Mouse (Mus musculus): ENCODE measurements around the gene Trim80.

The Trim80 gene

GRCm38 (mm10) chr11:115439906-115440595 lies at the start of gene Trim80:
Trim80 (plus strand) TSS chr11:115440545.
- DNase-seq (ENCODE audit: low read depth, low spot score) = no peak

GRCm38 (mm10) chr11:115391358-115391757 lies 49.0 kb upstream of the Trim80 start:
- DNase-seq (ENCODE audit: low read depth, low spot score) = no peak

- DNase-seq (ENCODE audit: low read depth, low spot score) = no peak
Measured at GRCm38 (mm10) chr11:115393721-115394325, 46.5 kb upstream of the Trim80 start.

GRCm38 (mm10) chr11:115398085-115398484 lies 42.3 kb upstream of the Trim80 start:
- no peak for DNase-seq (ENCODE audit: low read depth, low spot score)

GRCm38 (mm10) chr11:115400126-115400525 lies 40.2 kb upstream of the Trim80 start:
- DNase-seq (ENCODE audit: low read depth, low spot score) = no peak

- no peak for DNase-seq (ENCODE audit: low read depth, low spot score)
Measured at GRCm38 (mm10) chr11:115400630-115401391, 39.5 kb upstream of the Trim80 start.

- DNase-seq (ENCODE audit: low read depth, low spot score) = peak; percentile 85
Measured at GRCm38 (mm10) chr11:115403338-115404124, 36.8 kb upstream of the Trim80 start, which contains the start of gene Mrpl58. Mrpl58 (plus strand) TSS chr11:115403752.

- DNase-seq (ENCODE audit: low read depth, low spot score) = no peak
Measured at GRCm38 (mm10) chr11:115405723-115406122, 34.6 kb upstream of the Trim80 start.

- no peak for DNase-seq (ENCODE audit: low read depth, low spot score)
Measured at GRCm38 (mm10) chr11:115406858-115407401, 33.4 kb upstream of the Trim80 start.

GRCm38 (mm10) chr11:115408266-115408920 lies 32.0 kb upstream of the Trim80 start:
- no peak for DNase-seq (ENCODE audit: low read depth, low spot score)

- no peak for DNase-seq (ENCODE audit: low read depth, low spot score)
Measured at GRCm38 (mm10) chr11:115409556-115409955, 30.8 kb upstream of the Trim80 start.

- peak; percentile 98 for DNase-seq (ENCODE audit: low read depth, low spot score)
Measured at GRCm38 (mm10) chr11:115419531-115420237, 20.7 kb upstream of the Trim80 start, which contains the start of the genes Atp5h and Kctd2. Atp5h (minus strand) TSS chr11:115419962. Kctd2 (plus strand) TSS chr11:115420128.

GRCm38 (mm10) chr11:115420336-115421190 lies 19.8 kb upstream of the Trim80 start:
- DNase-seq (ENCODE audit: low read depth, low spot score) = peak; percentile 45

- DNase-seq (ENCODE audit: low read depth, low spot score) = no peak
Measured at GRCm38 (mm10) chr11:115421328-115421727, 19.0 kb upstream of the Trim80 start.

- no peak for DNase-seq (ENCODE audit: low read depth, low spot score)
Measured at GRCm38 (mm10) chr11:115421972-115422371, 18.4 kb upstream of the Trim80 start.

GRCm38 (mm10) chr11:115423091-115423490 lies 17.3 kb upstream of the Trim80 start:
- no peak for DNase-seq (ENCODE audit: low read depth, low spot score)

GRCm38 (mm10) chr11:115424666-115425065 lies 15.7 kb upstream of the Trim80 start:
- no peak for DNase-seq (ENCODE audit: low read depth, low spot score)

GRCm38 (mm10) chr11:115425671-115426070 lies 14.7 kb upstream of the Trim80 start:
- DNase-seq (ENCODE audit: low read depth, low spot score) = no peak
